Mouse (Mus musculus) MEL (cell line): Measurements from ENCODE around the gene Lin54. TPM values are rescaled to one million over a fixed set of nuclear protein-coding genes. Genes with fewer than 3 reads are reported as not detected.

Source experiments
- DNase-seq: peaks from one replicate; pipeline ENCODE4 v3.0.0; 2011; ENCODE audit warnings: low read depth, low spot score
- H3K27ac ChIP-seq: 2 replicates; pipeline ENCODE4 v1.5.1; 2012; ENCODE audit warnings: low read depth, mild to moderate bottlenecking, control low read depth, low read length, moderate library complexity; ENCODE audit not compliant: control insufficient read depth
- H3K27me3 ChIP-seq, 2 experiments: fragments of 150-350 bp in 1 of 2; sonication (generic) in 1 of 2; 2 replicates each; pipeline ENCODE4 v1.6.1; 2012; ENCODE audit warnings: low read length in 2 of 2, mild to moderate bottlenecking in 2 of 2, improper control_type of control experiment in 1 of 2, moderate library complexity in 1 of 2; ENCODE audit not compliant: insufficient read depth in 2 of 2, control insufficient read depth in 1 of 2
- H3K36me3 ChIP-seq, 2 experiments: 2 replicates each; pipeline ENCODE4 v1.6.1; 2012 to 2014; ENCODE audit warnings: low read length in 2 of 2, improper control_type of control experiment in 1 of 2, inconsistent platforms in 1 of 2, mild to moderate bottlenecking in 1 of 2; ENCODE audit not compliant: insufficient read depth in 2 of 2, control insufficient read depth in 1 of 2
- H3K4me1 ChIP-seq, 2 experiments: fragments of 150-350 bp in 1 of 2; sonication (generic) in 1 of 2; 2 replicates each; pipeline ENCODE4 v1.6.1; 2012; ENCODE audit warnings: low read length in 2 of 2, improper control_type of control experiment in 1 of 2, mild to moderate bottlenecking in 1 of 2; ENCODE audit not compliant: insufficient read depth in 2 of 2, control insufficient read depth in 1 of 2
- H3K4me3 ChIP-seq, 2 experiments: fragments of 150-350 bp in 1 of 2; sonication (generic) in 1 of 2; 2 replicates each; pipeline ENCODE4 v1.5.1; 2012; ENCODE audit warnings: low read depth in 2 of 2, low read length in 2 of 2, mild to moderate bottlenecking in 2 of 2, moderate library complexity in 2 of 2, control low read depth in 1 of 2, improper control_type of control experiment in 1 of 2; ENCODE audit not compliant: control insufficient read depth in 1 of 2, insufficient read depth in 1 of 2
- H3K79me2 ChIP-seq: 2 replicates; pipeline ENCODE4 v1.6.1; 2012; ENCODE audit warnings: mild to moderate bottlenecking, low read length, moderate library complexity; ENCODE audit not compliant: control insufficient read depth, poor library complexity, insufficient read depth
- H3K9ac ChIP-seq: 2 replicates; pipeline ENCODE4 v1.6.1; 2012; ENCODE audit warnings: low read depth, mild to moderate bottlenecking, control low read depth, low read length, moderate library complexity; ENCODE audit not compliant: control insufficient read depth, poor library complexity, severe bottlenecking
- H3K9me3 ChIP-seq: fragments of 150-350 bp; sonication (generic); replicated peaks from 2 replicates; pipeline ENCODE4 v1.6.1; 2012; ENCODE audit warnings: mild to moderate bottlenecking, low read length, improper control_type of control experiment, moderate library complexity; ENCODE audit not compliant: insufficient read depth
- CHD1 ChIP-seq: IDR thresholded peaks from 2 replicates; pipeline ENCODE4 v1.6.1; 2012; ENCODE audit warnings: low read depth, mild to moderate bottlenecking, inconsistent platforms, low read length, improper control_type of control experiment
- CHD2 ChIP-seq: IDR thresholded peaks from 2 replicates; pipeline ENCODE4 v1.6.1; 2011; ENCODE audit warnings: low read length, improper control_type of control experiment
- CTCF ChIP-seq, 3 experiments: IDR thresholded peaks in 2 of 3; conservative IDR thresholded peaks in 1 of 3; 2 replicates each; pipeline ENCODE4 v1.5.1; 2011 to 2012; ENCODE audit warnings: low read length in 3 of 3, low read depth in 2 of 3, mild to moderate bottlenecking in 2 of 3, improper control_type of control experiment in 1 of 3, inconsistent platforms in 1 of 3, mixed read lengths in 1 of 3, moderate library complexity in 1 of 3; ENCODE audit not compliant: control insufficient read depth in 1 of 3, insufficient read depth in 1 of 3, poor library complexity in 1 of 3, severe bottlenecking in 1 of 3
- E2F4 ChIP-seq: IDR thresholded peaks from 2 replicates; pipeline ENCODE4 v1.6.1; 2011; ENCODE audit warnings: low read depth, low read length, improper control_type of control experiment, borderline replicate concordance
- EP300 ChIP-seq, 2 experiments: IDR thresholded peaks; 2 replicates each; pipeline ENCODE4 v1.6.1; 2011; ENCODE audit warnings: improper control_type of control experiment in 2 of 2, low read length in 2 of 2, low read depth in 1 of 2, mild to moderate bottlenecking in 1 of 2
- GATA1 ChIP-seq: IDR thresholded peaks from 2 replicates; pipeline ENCODE4 v1.6.1; 2011; ENCODE audit warnings: low read depth, low read length, improper control_type of control experiment
- JUND ChIP-seq: IDR thresholded peaks from 2 replicates; pipeline ENCODE4 v1.6.1; 2011; ENCODE audit warnings: low read depth, mild to moderate bottlenecking, improper control_type of control experiment, low read length
- KAT2A ChIP-seq: conservative IDR thresholded peaks from 2 replicates; pipeline ENCODE4 v1.6.1; 2012; ENCODE audit warnings: low read depth, low read length, improper control_type of control experiment, inconsistent platforms
- MAFK ChIP-seq: IDR thresholded peaks from 2 replicates; pipeline ENCODE4 v1.6.1; 2011; ENCODE audit warnings: low read depth, mild to moderate bottlenecking, low read length, improper control_type of control experiment, borderline replicate concordance
- MYC ChIP-seq: IDR thresholded peaks from 2 replicates; pipeline ENCODE4 v1.6.1; 2011; ENCODE audit warnings: low read depth, mild to moderate bottlenecking, low read length, improper control_type of control experiment, moderate library complexity
- NELFE ChIP-seq: IDR thresholded peaks from 2 replicates; pipeline ENCODE4 v1.6.1; 2011; ENCODE audit warnings: low read depth, low read length, improper control_type of control experiment
- POLR2A ChIP-seq, 2 experiments: IDR thresholded peaks; 2 replicates each; pipeline ENCODE4 v1.6.1; 2011 to 2012; ENCODE audit warnings: low read length in 2 of 2, mild to moderate bottlenecking in 2 of 2, control low read depth in 1 of 2, improper control_type of control experiment in 1 of 2, low read depth in 1 of 2, moderate library complexity in 1 of 2; ENCODE audit not compliant: control insufficient read depth in 1 of 2, insufficient read depth in 1 of 2, poor library complexity in 1 of 2
- RCOR1 ChIP-seq: IDR thresholded peaks from 2 replicates; pipeline ENCODE4 v1.6.1; 2012; ENCODE audit warnings: low read depth, mild to moderate bottlenecking, inconsistent platforms, low read length, improper control_type of control experiment
- SIN3A ChIP-seq: IDR thresholded peaks from 2 replicates; pipeline ENCODE4 v1.6.1; 2012; ENCODE audit warnings: low read length, improper control_type of control experiment, inconsistent platforms
- TAL1 ChIP-seq: IDR thresholded peaks from 2 replicates; pipeline ENCODE4 v1.6.1; 2012; ENCODE audit warnings: mild to moderate bottlenecking, inconsistent platforms, low read length, moderate library complexity, mixed read lengths
- UBTF ChIP-seq: IDR thresholded peaks from 2 replicates; pipeline ENCODE4 v1.6.1; 2012; ENCODE audit warnings: low read depth, mild to moderate bottlenecking, inconsistent platforms, low read length, improper control_type of control experiment, moderate library complexity, borderline replicate concordance; ENCODE audit not compliant: insufficient read depth
- USF1 ChIP-seq: IDR thresholded peaks from 2 replicates; pipeline ENCODE4 v1.6.1; 2014; ENCODE audit warnings: low read depth, mild to moderate bottlenecking, inconsistent platforms, low read length, improper control_type of control experiment, moderate library complexity
- ZKSCAN1 ChIP-seq: IDR thresholded peaks from 2 replicates; pipeline ENCODE4 v1.6.1; 2012; ENCODE audit warnings: low read depth, mild to moderate bottlenecking, inconsistent platforms, low read length, improper control_type of control experiment, moderate library complexity
- ZNF384 ChIP-seq: IDR thresholded peaks from 2 replicates; pipeline ENCODE4 v1.6.1; 2012; ENCODE audit warnings: low read depth, mild to moderate bottlenecking, inconsistent platforms, low read length, improper control_type of control experiment
- polyA plus RNA-seq, 2 experiments: library from polyadenylated mRNA; stranded (reverse) in 1 of 2; unstranded in 1 of 2; fragments of >175 nt in 1 of 2; fragments of >200 nt in 1 of 2; gene quantifications; 2 replicates each; pipeline versions ENCODE4 v1.2.1 to v1.2.4; 2012; ENCODE audit warnings: low replicate concordance in 2 of 2, low read depth in 1 of 2; ENCODE audit not compliant: insufficient read length in 2 of 2, insufficient read depth in 1 of 2, missing spikeins in 1 of 2
- total RNA-seq: library from RNA; depleted of rRNA; stranded (reverse); fragments of 300-350 nt; gene quantifications from 2 replicates; pipeline ENCODE4 v1.2.3, GENCODE M21; 2012

Gene Lin54
- total and polyA plus RNA-seq, 3 experiments = 14.1 to 16.0 TPM; not detected in 1

GRCm38 (mm10) chr5:100410281-100410680 is 90.2 kb downstream of the Lin54 start:
- Histone ChIP-seq H3K4me3 (no peak overlapping the region), H3K79me2 (peaks cover 23% of the 10 kb centered on the region), H3K36me3 (peaks cover 4 to 18% of the 10 kb centered on the region in 2 experiments), H3K27me3 (no peaks in the 10 kb centered on the region), H3K9ac (no peak overlapping the region), H3K9me3 (no peaks in the 10 kb centered on the region), H3K4me1 (peaks cover 0 to 10% of the 10 kb centered on the region in 2 experiments; a peak in 2 of 4 replicates), H3K27ac (no peak overlapping the region)
- peak; percentile 53 for DNase-seq
- TF ChIP-seq CHD2 (no peak), KAT2A (no peak), POLR2A (IDR thresholded peaks at IDR 0.05; ENCODE audit: control insufficient read depth in 1 of 2, insufficient read depth in 1 of 2, low read depth in 1 of 2, low read length in 2 of 2, poor library complexity in 1 of 2) (no peak), CTCF (IDR thresholded peaks at IDR 0.05 in 2 of 3, conservative IDR thresholded peaks at IDR 0.05 in 1 of 3; ENCODE audit: control insufficient read depth in 1 of 3, insufficient read depth in 1 of 3, low read depth in 2 of 3, low read length in 3 of 3, poor library complexity in 1 of 3, severe bottlenecking in 1 of 3) (no peak), JUND (no peak), NELFE (no peak)
- TF ChIP-seq, all 39 proteins: peak for 0

- peaks cover 0 to 5% of the 10 kb centered on the region in 2 experiments; a peak in 1 of 4 replicates for H3K4me1 ChIP-seq
- no peak for TF ChIP-seq CTCF (IDR thresholded peaks at IDR 0.05 in 2 of 3, conservative IDR thresholded peaks at IDR 0.05 in 1 of 3; ENCODE audit: control insufficient read depth in 1 of 3, insufficient read depth in 1 of 3, low read depth in 2 of 3, low read length in 3 of 3, poor library complexity in 1 of 3, severe bottlenecking in 1 of 3)
- TF ChIP-seq GATA1 = no peak
- TF ChIP-seq MAFK = no peak
- TF ChIP-seq JUND = no peak
- no peak for TF ChIP-seq TAL1
- TF ChIP-seq E2F4 = no peak
- TF ChIP-seq USF1 = no peak
- no peak for TF ChIP-seq MYC
- no peak for TF ChIP-seq RCOR1
- TF ChIP-seq ZNF384 = no peak
- no peak for TF ChIP-seq CHD1
- no peak for TF ChIP-seq EP300 (IDR thresholded peaks at IDR 0.05; ENCODE audit: low read depth in 1 of 2, low read length in 2 of 2)
- no peak for TF ChIP-seq UBTF
- no peak for TF ChIP-seq ZKSCAN1
- no peak for TF ChIP-seq SIN3A
- peaks cover 5 to 6% of the 10 kb centered on the region in 2 experiments for H3K36me3 ChIP-seq
- H3K79me2 ChIP-seq = peaks cover 14% of the 10 kb centered on the region
- no peak for DNase-seq
- H3K9ac ChIP-seq = no peak overlapping the region
- no peak overlapping the region for H3K27ac ChIP-seq
- H3K27me3 ChIP-seq = no peaks in the 10 kb centered on the region
- no peaks in the 10 kb centered on the region for H3K9me3 ChIP-seq
- H3K4me3 ChIP-seq = no peak overlapping the region
These were observed 92.0 kb downstream of the Lin54 start for GRCm38 (mm10) chr5:100408485-100408884.
